Mouse (Mus musculus) urinary bladder, postnatal 14 days (tissue): Measurements from ENCODE around the gene Gm14295.
"Not testable (repeated sequence)": the region's sequence is repeated elsewhere in the genome, so short reads cannot be mapped to it uniquely, and the experiment has no call there.

Experiments used
- DNase-seq: peaks from one replicate; pipeline ENCODE4 v3.0.0; 2021; ENCODE audit warnings: low spot score

The Gm14295 gene

GRCm38 (mm10) chr2:176798312-176798711, at the start of gene Gm14295:
Gene Gm14295, plus strand, starts transcription at chr2:176798612.
- not testable (repeated sequence) for DNase-seq

- DNase-seq, result not testable (repeated sequence)
Measured at GRCm38 (mm10) chr2:176798785-176799184, 373 bp downstream of the Gm14295 start.

GRCm38 (mm10) chr2:176830840-176831239, 32.4 kb downstream of the Gm14295 start, which contains the start of gene Gm14408:
Gene Gm14408, plus strand, starts transcription at chr2:176831140.
- not testable (repeated sequence) for DNase-seq
